Mouse (Mus musculus) lung, embryonic 14.5 days (tissue): ENCODE data around the gene Aicda. TPM values are rescaled to one million over a fixed set of nuclear protein-coding genes. Genes with fewer than 3 reads are reported as not detected.
"Not testable (repeated sequence)": the region's sequence is repeated elsewhere in the genome, so short reads cannot be mapped to it uniquely, and the experiment has no call there.

ENCODE experiments used
- ATAC-seq: fragments of 200-750 bp; cut with Nextera tagmentation; 2 replicates; pipeline ENCODE4 v1.8.0; 2017; ENCODE audit warnings: mild to moderate bottlenecking, moderate TSS enrichment, moderate library complexity; ENCODE audit not compliant: insufficient read depth
- DNase-seq: peaks from one replicate; pipeline ENCODE4 v3.0.0-alpha.2; 2015
- H3K27ac ChIP-seq: fragments of 300-500 bp; sonication (generic); 2 replicates; pipeline ENCODE4 v1.5.1; 2014; ENCODE audit warnings: low read depth, mild to moderate bottlenecking, moderate library complexity
- H3K27me3 ChIP-seq: fragments of 300-500 bp; sonication (generic); 2 replicates; pipeline ENCODE4 v1.6.1; 2014; ENCODE audit warnings: low read length, control low read depth; ENCODE audit not compliant: insufficient read depth
- H3K36me3 ChIP-seq: fragments of 300-500 bp; sonication (generic); 2 replicates; pipeline ENCODE4 v1.6.1; 2014; ENCODE audit warnings: control low read depth; ENCODE audit not compliant: insufficient read depth
- H3K4me1 ChIP-seq: fragments of 300-500 bp; sonication (generic); 2 replicates; pipeline ENCODE4 v1.6.1; 2014; ENCODE audit warnings: antibody characterized with exemption, control low read depth; ENCODE audit not compliant: insufficient read depth
- H3K4me2 ChIP-seq: fragments of 300-500 bp; sonication (generic); 2 replicates; pipeline ENCODE4 v1.6.1; 2014; ENCODE audit warnings: mild to moderate bottlenecking
- H3K4me3 ChIP-seq: fragments of 300-500 bp; sonication (generic); 2 replicates; pipeline ENCODE4 v1.5.1; 2014; ENCODE audit warnings: low read depth, low read length
- H3K9ac ChIP-seq: fragments of 300-500 bp; sonication (generic); 2 replicates; pipeline ENCODE4 v1.6.1; 2014
- H3K9me3 ChIP-seq: fragments of 300-500 bp; sonication (generic); 2 replicates; pipeline ENCODE4 v1.6.1; 2016; ENCODE audit warnings: low read depth, low read length, control low read depth
- CTCF ChIP-seq: IDR thresholded peaks from 2 replicates; pipeline ENCODE4 v1.5.1; 2016; ENCODE audit warnings: antibody characterized with exemption, low read depth
- WGBS: fragments of 180-500 bp; shearing (Covaris S2); extraction: QIAGEN DNeasy Blood & Tissue Kit; methylation state at CpG from one replicate; pipeline ENCODE4 v1.1.7; 2014; 5-methylcytosine and 5-hydroxymethylcytosine counted together
- polyA plus RNA-seq: library from polyadenylated mRNA; unstranded; fragments of >200 nt; fragmentation: Nextera tagmentation; extraction: Ambion mirVana; gene quantifications from 2 replicates; pipeline ENCODE4 v1.2.1, GENCODE M21; 2014

Gene Aicda
- polyA plus RNA-seq = 0.09 TPM in 1 of 2 replicates, not detected in the other

DNA sequence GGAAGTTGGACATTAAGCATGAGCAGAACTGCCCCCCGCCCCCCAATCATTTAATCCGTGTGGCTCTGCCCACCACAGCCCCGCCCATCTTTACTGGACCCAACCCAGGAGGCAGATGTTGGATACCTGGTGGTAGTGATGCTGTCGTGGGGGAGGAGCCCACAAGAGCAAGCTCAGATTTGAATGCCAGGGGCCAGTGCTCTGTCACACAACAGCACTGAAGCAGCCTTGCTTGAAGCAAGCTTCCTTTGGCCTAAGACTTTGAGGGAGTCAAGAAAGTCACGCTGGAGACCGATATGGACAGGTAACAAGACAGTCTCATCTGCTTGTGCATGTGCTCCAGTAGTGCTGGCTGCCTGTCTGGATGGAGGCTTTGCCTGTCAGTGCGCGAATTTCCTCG lies at the start of gene Aicda:
Aicda (plus strand) TSS at position 196 of the 400 bp plus-strand sequence.
- Histone ChIP-seq H3K4me2 (no peak within 1 kb of the TSS), H3K27ac (no peak within 1 kb of the TSS), H3K9me3 (no peaks in the 10 kb centered on the region), H3K9ac (no peak within 1 kb of the TSS), H3K4me1 (no peaks in the 10 kb centered on the region), H3K27me3 (no peaks in the 10 kb centered on the region), H3K36me3 (no peaks in the 10 kb centered on the region), H3K4me3 (no peak within 1 kb of the TSS)
- DNase-seq (no peak), ATAC-seq (no peak)
- TF ChIP-seq CTCF = no peak
- WGBS = 50% methylated on average over 9 of the region's 9 CpGs

- no peak for ATAC-seq
- Histone ChIP-seq H3K36me3 (no peaks in the 10 kb centered on the region), H3K27me3 (no peaks in the 10 kb centered on the region), H3K9me3 (no peaks in the 10 kb centered on the region), H3K9ac (no peak overlapping the region), H3K4me3 (no peak overlapping the region), H3K4me2 (no peak overlapping the region), H3K27ac (no peak overlapping the region), H3K4me1 (no peaks in the 10 kb centered on the region)
- DNase-seq = no peak
- WGBS = 27% methylated on average over 4 of the region's 4 CpGs
- TF ChIP-seq CTCF = no peak
These were observed 48.6 kb upstream of the Aicda start for GRCm38 (mm10) chr6:122505041-122505440.

- no peaks in the 10 kb centered on the region for H3K36me3 ChIP-seq
- 87% methylated on average over 3 of the region's 3 CpGs for WGBS
- H3K4me2 ChIP-seq = no peak within 1 kb of the TSS
- no peak within 1 kb of the TSS for H3K4me3 ChIP-seq
- no peak within 1 kb of the TSS for H3K9ac ChIP-seq
- H3K27me3 ChIP-seq = no peaks in the 10 kb centered on the region
- H3K27ac ChIP-seq = no peak within 1 kb of the TSS
- no peaks in the 10 kb centered on the region for H3K4me1 ChIP-seq
- no peak for DNase-seq
- ATAC-seq = no peak
- H3K9me3 ChIP-seq = no peaks in the 10 kb centered on the region
- no peak for TF ChIP-seq CTCF
These were observed 48.1 kb upstream of the Aicda start, which contains the start of gene Mfap5 for GRCm38 (mm10) chr6:122505545-122505944. Gene Mfap5 (plus strand): TSS chr6:122505845.

GRCm38 (mm10) chr6:122508494-122508893 lies 45.1 kb upstream of the Aicda start:
- Histone ChIP-seq H3K36me3 (no peaks in the 10 kb centered on the region), H3K9ac (no peak overlapping the region), H3K27me3 (no peaks in the 10 kb centered on the region), H3K4me1 (no peaks in the 10 kb centered on the region), H3K4me2 (no peak overlapping the region), H3K9me3 (no peaks in the 10 kb centered on the region), H3K4me3 (no peak overlapping the region), H3K27ac (no peak overlapping the region)
- ATAC-seq (no peak), DNase-seq (no peak)
- WGBS = 68% methylated on average over 8 of the region's 8 CpGs
- TF ChIP-seq CTCF = no peak

DNA sequence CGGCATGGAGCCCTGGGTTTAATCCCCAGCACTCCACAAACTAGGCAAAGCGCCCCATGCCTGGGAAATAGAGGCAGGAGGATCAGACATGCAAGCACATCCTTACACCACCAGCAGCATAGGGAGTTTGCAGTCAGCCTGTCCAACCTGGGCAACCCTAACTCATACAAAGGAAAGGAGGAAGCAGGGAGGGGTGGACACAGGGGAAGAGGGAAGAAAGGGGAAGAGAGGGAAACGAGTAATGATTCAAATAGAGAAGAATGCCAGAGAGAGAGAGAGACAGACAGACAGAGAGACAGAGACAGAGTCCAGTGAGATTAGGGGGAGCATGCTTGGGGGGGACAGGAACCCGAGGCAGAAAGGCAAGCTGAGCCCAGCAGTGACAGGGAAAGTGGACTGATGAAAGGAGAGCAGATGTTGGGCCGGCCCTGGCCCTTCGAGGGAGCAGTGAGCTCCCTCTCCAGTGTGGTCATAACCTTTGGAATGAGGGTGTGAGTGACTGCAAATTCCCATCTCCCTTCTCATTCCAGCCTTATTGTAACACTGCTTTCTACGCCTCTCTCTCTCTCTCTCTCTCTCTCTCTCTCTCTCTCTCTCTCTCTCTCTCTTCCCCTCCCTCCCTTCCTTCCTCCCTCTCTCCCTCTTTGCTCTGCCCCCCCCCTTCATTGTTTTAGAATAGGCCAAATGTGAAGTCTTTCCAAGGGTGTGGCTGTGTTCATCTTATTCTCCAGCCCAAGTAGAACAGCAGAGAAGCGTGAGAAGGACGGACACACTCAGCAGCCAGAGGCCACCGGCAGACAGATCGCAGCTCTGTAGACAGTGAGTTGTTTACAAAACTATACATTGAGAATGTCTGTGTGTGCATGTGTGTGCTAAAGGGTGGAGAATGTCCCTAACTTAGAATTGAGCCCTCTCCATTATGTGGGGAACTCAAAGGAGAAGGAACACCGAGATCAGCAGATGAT lies 40.4 kb upstream of the Aicda start:
- 31% methylated on average over 12 of the region's 12 CpGs for WGBS
- H3K27ac ChIP-seq = no peak overlapping the region
- no peak overlapping the region for H3K4me2 ChIP-seq
- no peak for TF ChIP-seq CTCF
- no peaks in the 10 kb centered on the region for H3K27me3 ChIP-seq
- H3K9me3 ChIP-seq = no peaks in the 10 kb centered on the region
- no peak overlapping the region for H3K4me3 ChIP-seq
- no peaks in the 10 kb centered on the region for H3K36me3 ChIP-seq
- ATAC-seq = peak; percentile 68
- H3K4me1 ChIP-seq = no peaks in the 10 kb centered on the region
- peak; percentile 34 for DNase-seq
- no peak overlapping the region for H3K9ac ChIP-seq

- Histone ChIP-seq H3K36me3 (no peaks in the 10 kb centered on the region), H3K4me1 (no peaks in the 10 kb centered on the region), H3K4me2 (no peak overlapping the region), H3K27me3 (no peaks in the 10 kb centered on the region), H3K4me3 (no peak overlapping the region), H3K9me3 (no peaks in the 10 kb centered on the region), H3K27ac (no peak overlapping the region), H3K9ac (no peak overlapping the region)
- no peak for DNase-seq
- no peak for ATAC-seq
- TF ChIP-seq CTCF = no peak
- 66% methylated on average over 3 of the region's 3 CpGs for WGBS
These were observed 39.3 kb upstream of the Aicda start for GRCm38 (mm10) chr6:122514312-122514711.

GRCm38 (mm10) chr6:122515762-122516161 lies 37.8 kb upstream of the Aicda start:
- DNase-seq, ATAC-seq, H3K4me2 ChIP-seq: not testable (repeated sequence)

More at GRCm38 (mm10) chr6:122515762-122516161, 37.8 kb upstream of the Aicda start:
- not testable (repeated sequence) for H3K9me3 ChIP-seq, H3K4me3 ChIP-seq, H3K36me3 ChIP-seq, H3K4me1 ChIP-seq, H3K9ac ChIP-seq, H3K27me3 ChIP-seq, H3K27ac ChIP-seq
- WGBS = 93% methylated on average over 2 of the region's 2 CpGs
